Mouse (Mus musculus) limb, embryonic 15.5 days (tissue): ENCODE measurements around the gene Flt1. TPM values are rescaled to one million over a fixed set of nuclear protein-coding genes. Genes with fewer than 3 reads are reported as not detected.

ENCODE experiments used
- ATAC-seq: fragments of 200-750 bp; cut with Nextera tagmentation; 2 replicates; pipeline ENCODE4 v1.8.0; 2017; ENCODE audit warnings: low read depth, moderate TSS enrichment; ENCODE audit not compliant: insufficient number of reproducible peaks, low FRiP score, low TSS enrichment
- H3K27ac ChIP-seq: fragments of 300-500 bp; sonication (generic); 2 replicates; pipeline ENCODE4 v1.5.1; 2015; ENCODE audit warnings: moderate library complexity, mild to moderate bottlenecking, inconsistent platforms
- H3K27me3 ChIP-seq: fragments of 300-500 bp; sonication (generic); 2 replicates; pipeline ENCODE4 v1.6.1; 2015; ENCODE audit warnings: inconsistent platforms
- H3K36me3 ChIP-seq: fragments of 300-500 bp; sonication (generic); 2 replicates; pipeline ENCODE4 v1.6.1; 2015; ENCODE audit warnings: inconsistent platforms
- H3K4me1 ChIP-seq: fragments of 300-500 bp; sonication (generic); 2 replicates; pipeline ENCODE4 v1.6.1; 2015; ENCODE audit warnings: inconsistent platforms
- H3K4me2 ChIP-seq: fragments of 300-500 bp; sonication (generic); 2 replicates; pipeline ENCODE4 v1.6.1; 2015; ENCODE audit warnings: mild to moderate bottlenecking, inconsistent platforms
- H3K4me3 ChIP-seq: fragments of 300-500 bp; sonication (generic); 2 replicates; pipeline ENCODE4 v1.5.1; 2015; ENCODE audit warnings: mild to moderate bottlenecking, inconsistent platforms
- H3K9ac ChIP-seq: fragments of 300-500 bp; sonication (generic); 2 replicates; pipeline ENCODE4 v1.6.1; 2015; ENCODE audit warnings: inconsistent platforms
- H3K9me3 ChIP-seq: fragments of 300-500 bp; sonication (generic); 2 replicates; pipeline ENCODE4 v1.6.1; 2016; ENCODE audit warnings: inconsistent platforms
- WGBS: fragments of 180-500 bp; shearing (Covaris S2); methylation state at CpG from one replicate; pipeline ENCODE4 v1.1.7; 2015; 5-methylcytosine and 5-hydroxymethylcytosine counted together
- polyA plus RNA-seq: library from polyadenylated mRNA; unstranded; fragments of >200 nt; fragmentation: Nextera tagmentation; extraction: Ambion mirVana; gene quantifications from 2 replicates; pipeline ENCODE4 v1.2.1, GENCODE M21; 2015

Flt1 gene
- 11.9 and 12.2 TPM in 2 replicates for polyA plus RNA-seq

DNA sequence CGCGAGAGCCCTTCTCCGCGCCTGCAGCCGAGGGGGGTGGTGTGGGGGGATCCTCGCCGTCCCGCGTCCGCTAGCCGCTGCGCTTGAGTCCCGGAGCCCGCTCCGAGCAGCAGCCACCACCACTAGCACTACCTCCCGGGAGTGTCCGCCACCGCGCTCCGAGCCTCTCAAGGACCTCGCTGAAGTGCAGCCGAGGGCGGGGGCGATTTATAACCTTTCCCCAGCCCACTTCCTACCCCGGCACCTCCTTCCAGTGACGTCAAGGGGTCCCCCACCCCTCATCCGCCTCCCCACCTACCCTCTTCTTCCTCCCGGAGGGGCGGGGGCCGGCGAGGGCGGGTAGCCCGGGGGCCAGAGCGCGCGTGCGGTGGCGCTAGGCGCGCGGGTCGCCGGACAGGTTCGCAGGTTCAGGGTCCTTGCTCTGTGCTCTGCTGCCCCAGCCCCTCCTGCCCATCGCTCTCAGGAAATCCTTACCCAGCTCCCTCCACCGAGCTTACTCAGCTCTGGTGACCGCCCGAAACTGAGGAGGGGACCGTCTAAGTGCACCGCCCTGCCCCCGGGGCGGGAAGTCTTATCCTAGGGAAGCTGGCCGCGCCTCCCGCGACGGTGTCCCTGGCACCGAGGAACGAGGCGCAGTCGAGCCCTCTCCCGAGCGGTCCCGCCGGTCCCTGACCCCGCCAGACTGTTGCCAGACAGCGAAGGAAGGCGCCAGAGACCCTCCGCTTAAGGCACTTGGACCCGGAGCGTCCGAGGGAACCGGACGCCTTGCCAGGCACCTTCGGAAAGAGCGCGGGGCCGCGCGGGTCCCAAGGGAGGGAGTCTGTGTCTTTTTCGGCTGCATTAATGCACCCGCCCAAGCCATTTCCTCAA lies at the start of gene Flt1:
Flt1 (minus strand) TSS at position 181 of the 870 bp plus-strand sequence.
- Histone ChIP-seq H3K27me3 (peaks cover 83% of the 10 kb centered on the region), H3K4me1 (peaks cover 22% of the 10 kb centered on the region), H3K4me2 (peak within 1 kb of the TSS; percentile 90), H3K4me3 (peak within 1 kb of the TSS; percentile 47), H3K9ac (peak within 1 kb of the TSS; percentile 5), H3K9me3 (no peaks in the 10 kb centered on the region), H3K36me3 (no peaks in the 10 kb centered on the region), H3K27ac (no peak within 1 kb of the TSS)
- peak; percentile 42 for ATAC-seq
- under 1% methylated on average over 81 of the region's 82 CpGs for WGBS

DNA sequence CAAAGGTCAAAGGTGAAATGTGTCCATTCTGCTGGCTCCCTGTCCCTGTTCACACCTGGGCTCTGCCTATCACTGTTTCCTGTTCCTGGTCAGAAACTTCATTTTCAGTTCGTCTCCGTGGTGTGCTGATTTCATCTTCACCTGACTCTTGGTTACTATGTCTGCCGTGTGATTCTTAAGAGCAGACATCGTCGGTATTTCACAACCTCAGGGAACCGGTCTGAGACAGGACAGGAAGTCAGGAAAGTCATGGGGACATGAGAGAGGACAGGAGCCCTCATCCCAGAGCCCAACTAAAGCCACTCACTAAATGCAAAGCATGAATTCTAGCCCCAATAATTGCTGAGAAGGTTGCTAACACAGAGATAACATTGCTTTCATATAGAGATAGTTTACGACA lies 49.4 kb upstream of the Flt1 start:
- H3K9ac ChIP-seq: no peak overlapping the region
- ATAC-seq: no peak
- WGBS: 75% methylated on average over 7 of the region's 7 CpGs
- H3K27ac ChIP-seq: no peak overlapping the region
- peaks cover 7% of the 10 kb centered on the region; the same call in 1 of the 2 replicates for H3K4me1 ChIP-seq
- no peak overlapping the region for H3K4me3 ChIP-seq
- no peaks in the 10 kb centered on the region for H3K27me3 ChIP-seq
- H3K9me3 ChIP-seq: no peaks in the 10 kb centered on the region
- H3K36me3 ChIP-seq: no peaks in the 10 kb centered on the region
- H3K4me2 ChIP-seq: no peak overlapping the region

DNA sequence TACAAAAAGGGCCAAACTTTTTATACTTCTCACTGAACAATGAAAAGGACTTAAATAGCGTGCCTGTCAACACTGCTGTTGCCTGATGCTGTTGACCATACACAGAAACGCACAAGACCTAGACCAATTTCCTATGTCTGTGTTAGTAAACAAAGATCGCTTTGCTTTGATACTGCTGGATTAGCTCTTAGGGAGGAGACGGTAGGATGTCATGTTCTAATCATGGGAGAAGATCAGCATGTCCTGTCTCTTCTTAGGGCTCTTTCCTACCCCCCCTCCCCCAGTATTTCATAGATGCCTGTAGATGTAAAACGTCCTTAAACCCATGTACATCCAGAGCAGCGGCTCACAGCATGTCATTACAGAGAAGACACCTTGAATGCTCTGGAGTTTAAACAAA lies 44.1 kb upstream of the Flt1 start:
- no peak for ATAC-seq
- H3K36me3 ChIP-seq: no peaks in the 10 kb centered on the region
- H3K4me1 ChIP-seq: no peaks in the 10 kb centered on the region
- H3K9ac ChIP-seq: no peak overlapping the region
- H3K9me3 ChIP-seq: no peaks in the 10 kb centered on the region
- no peak overlapping the region for H3K4me3 ChIP-seq
- 64% methylated on average over 6 of the region's 6 CpGs for WGBS
- no peaks in the 10 kb centered on the region for H3K27me3 ChIP-seq
- H3K27ac ChIP-seq: no peak overlapping the region
- no peak overlapping the region for H3K4me2 ChIP-seq

DNA sequence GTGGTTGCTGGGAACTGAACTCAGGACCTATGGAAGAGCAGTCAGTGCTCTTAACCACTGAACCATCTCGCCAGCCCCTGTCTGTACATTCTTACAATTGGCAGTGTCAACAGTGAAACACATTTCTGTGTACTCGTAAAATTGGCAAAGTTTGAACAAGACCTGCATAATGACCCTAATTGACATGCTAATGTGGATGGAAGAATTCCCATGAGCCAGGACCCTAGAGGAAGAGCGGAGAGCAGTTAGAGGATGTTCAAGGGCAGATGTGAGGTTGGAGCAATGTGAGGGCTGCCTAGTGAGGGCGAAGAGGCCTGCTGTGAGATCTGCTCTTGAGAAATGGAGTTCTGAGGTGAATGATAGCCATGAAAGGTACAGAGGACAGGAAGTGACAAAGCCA lies 38.2 kb upstream of the Flt1 start:
- 90% methylated on average over 4 of the region's 4 CpGs for WGBS
- no peak overlapping the region for H3K4me3 ChIP-seq
- no peak overlapping the region for H3K4me2 ChIP-seq
- no peak overlapping the region for H3K9ac ChIP-seq
- ATAC-seq: no peak
- no peak overlapping the region for H3K27ac ChIP-seq
- no peaks in the 10 kb centered on the region for H3K4me1 ChIP-seq
- H3K9me3 ChIP-seq: no peaks in the 10 kb centered on the region
- H3K36me3 ChIP-seq: no peaks in the 10 kb centered on the region
- no peaks in the 10 kb centered on the region; the same call in 1 of the 2 replicates for H3K27me3 ChIP-seq

DNA sequence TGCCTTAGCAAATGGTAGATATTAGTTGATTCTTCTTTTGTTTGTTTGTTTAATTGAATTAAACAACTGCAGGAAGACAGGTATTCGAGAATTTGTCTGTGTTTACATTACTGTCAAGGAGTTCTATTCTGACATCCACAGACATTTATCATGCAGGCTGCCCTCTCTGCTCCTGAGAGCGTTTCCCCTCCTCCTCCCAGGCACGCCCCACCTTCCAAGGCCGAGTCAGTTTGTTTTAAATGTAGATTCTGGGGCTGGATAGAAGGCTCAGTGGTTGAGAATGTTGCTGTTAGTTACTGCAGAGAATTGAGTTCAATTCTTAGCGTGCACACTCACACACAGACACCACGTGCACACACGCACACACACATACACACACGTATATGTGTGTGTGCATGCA lies 36.2 kb upstream of the Flt1 start:
- H3K4me1 ChIP-seq: peaks cover 5% of the 10 kb centered on the region; the same call in 1 of the 2 replicates
- WGBS: 27% methylated on average over 8 of the region's 8 CpGs
- no peak for ATAC-seq
- H3K27me3 ChIP-seq: no peaks in the 10 kb centered on the region; the same call in 1 of the 2 replicates
- no peak overlapping the region for H3K4me3 ChIP-seq
- H3K36me3 ChIP-seq: no peaks in the 10 kb centered on the region
- H3K9me3 ChIP-seq: no peaks in the 10 kb centered on the region
- no peak overlapping the region for H3K27ac ChIP-seq
- H3K9ac ChIP-seq: no peak overlapping the region
- no peak overlapping the region for H3K4me2 ChIP-seq

DNA sequence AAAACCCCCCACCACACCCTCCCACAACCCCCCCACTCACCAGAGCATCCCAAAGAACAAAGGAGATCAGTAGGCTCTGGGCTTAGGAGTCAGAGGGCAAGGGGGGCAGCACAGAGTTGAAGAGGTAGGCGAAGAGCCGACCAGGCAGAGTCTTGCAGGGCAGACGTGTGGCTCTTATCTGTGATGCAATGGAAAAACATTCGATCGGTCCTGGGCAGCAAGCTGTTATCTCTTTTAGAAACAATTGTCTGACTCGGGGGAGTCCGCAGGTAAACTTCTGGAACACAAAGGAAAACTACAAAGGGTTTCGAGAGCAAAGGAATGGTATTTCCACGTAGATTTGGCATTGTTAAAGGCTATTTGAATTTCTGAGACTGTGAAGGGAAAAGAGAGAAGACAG lies 35.5 kb upstream of the Flt1 start:
- ATAC-seq: no peak
- Histone ChIP-seq H3K27me3 (no peaks in the 10 kb centered on the region; the same call in 1 of the 2 replicates), H3K4me2 (no peak overlapping the region), H3K27ac (no peak overlapping the region), H3K4me1 (peaks cover 5% of the 10 kb centered on the region; the same call in 1 of the 2 replicates), H3K4me3 (no peak overlapping the region), H3K9me3 (no peaks in the 10 kb centered on the region), H3K36me3 (no peaks in the 10 kb centered on the region), H3K9ac (no peak overlapping the region)
- WGBS: 15% methylated on average over 9 of the region's 9 CpGs

DNA sequence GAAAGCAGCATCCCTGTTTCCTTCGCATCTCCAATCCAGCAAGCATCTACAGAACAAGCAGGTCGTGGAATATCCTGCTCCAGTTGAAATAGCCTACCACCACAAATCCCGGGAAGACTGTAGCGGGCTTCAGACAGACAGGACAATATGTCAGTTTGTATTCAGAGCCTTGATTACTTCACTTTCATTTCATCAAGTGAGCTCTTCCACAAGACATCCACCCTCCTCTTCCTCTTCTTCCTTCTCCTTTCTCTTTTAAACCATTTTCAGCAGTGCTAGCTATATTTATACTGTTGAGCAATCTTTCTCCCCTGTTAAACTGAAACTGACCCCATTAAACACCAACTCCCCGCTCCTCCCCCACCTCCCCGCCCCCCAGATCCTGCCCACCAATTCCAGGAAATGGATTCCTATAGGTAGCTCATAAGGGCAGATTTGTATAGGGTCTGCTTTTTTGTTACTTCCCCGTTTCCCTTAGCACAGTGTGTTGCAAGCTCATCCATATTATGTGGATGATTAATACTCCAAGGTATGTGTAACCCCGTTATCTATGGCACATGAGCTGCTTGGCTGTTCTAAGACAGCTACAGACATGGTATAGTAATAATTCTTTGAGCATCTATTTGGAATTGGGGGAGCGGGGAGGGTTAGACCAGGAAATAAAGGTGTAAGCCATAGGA lies 33.0 kb upstream of the Flt1 start:
- Histone ChIP-seq H3K27ac (no peak overlapping the region), H3K27me3 (peaks cover 5% of the 10 kb centered on the region), H3K9ac (no peak overlapping the region), H3K4me1 (peaks cover 5% of the 10 kb centered on the region; the same call in 1 of the 2 replicates), H3K9me3 (no peaks in the 10 kb centered on the region), H3K36me3 (no peaks in the 10 kb centered on the region), H3K4me3 (peak overlapping the region; percentile 16), H3K4me2 (peak overlapping the region; percentile 35)
- WGBS: 60% methylated on average over 9 of the region's 9 CpGs
- no peak for ATAC-seq

DNA sequence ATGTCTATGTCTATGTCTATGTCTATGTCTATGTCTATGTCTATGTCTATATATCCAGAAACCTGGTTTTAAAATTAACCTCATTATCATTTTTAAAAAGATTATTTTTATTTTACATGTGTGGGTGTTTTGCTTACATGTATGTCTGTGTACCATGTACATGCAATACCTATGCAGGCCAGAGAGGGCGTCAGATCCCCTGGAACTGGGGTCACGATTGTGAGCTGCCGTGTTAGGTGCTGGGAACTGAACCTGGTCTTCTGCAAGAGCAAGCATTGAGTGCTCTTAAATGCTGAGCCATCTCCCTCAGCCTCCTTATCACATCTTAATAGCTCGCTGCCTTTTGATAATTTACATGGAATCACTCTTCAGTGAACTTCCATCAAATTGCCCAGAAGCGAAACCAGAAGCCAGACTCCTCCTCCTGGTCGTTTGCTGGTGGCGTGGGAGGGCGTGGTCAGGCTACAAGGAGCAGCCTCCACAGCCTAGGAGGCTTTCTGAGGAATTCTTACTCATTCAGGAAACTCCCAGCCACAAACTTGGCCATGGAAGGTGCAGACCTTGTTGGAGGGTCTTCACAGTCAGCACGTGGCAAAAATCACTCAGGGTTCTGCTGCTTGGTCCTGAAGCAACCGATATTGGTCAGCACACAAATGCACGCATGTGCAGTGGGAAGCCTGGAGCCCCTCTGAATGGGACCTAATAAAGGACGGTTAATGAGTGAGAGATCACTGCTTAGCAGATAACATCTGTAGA lies 32.2 kb upstream of the Flt1 start:
- no peak overlapping the region for H3K9ac ChIP-seq
- peak overlapping the region; percentile 35 for H3K4me2 ChIP-seq
- 48% methylated on average over 12 of the region's 12 CpGs for WGBS
- no peaks in the 10 kb centered on the region for H3K9me3 ChIP-seq
- peaks cover 7% of the 10 kb centered on the region for H3K4me1 ChIP-seq
- H3K36me3 ChIP-seq: no peaks in the 10 kb centered on the region
- H3K27ac ChIP-seq: no peak overlapping the region
- peaks cover 12% of the 10 kb centered on the region for H3K27me3 ChIP-seq
- H3K4me3 ChIP-seq: peak overlapping the region; percentile 16
- ATAC-seq: no peak

DNA sequence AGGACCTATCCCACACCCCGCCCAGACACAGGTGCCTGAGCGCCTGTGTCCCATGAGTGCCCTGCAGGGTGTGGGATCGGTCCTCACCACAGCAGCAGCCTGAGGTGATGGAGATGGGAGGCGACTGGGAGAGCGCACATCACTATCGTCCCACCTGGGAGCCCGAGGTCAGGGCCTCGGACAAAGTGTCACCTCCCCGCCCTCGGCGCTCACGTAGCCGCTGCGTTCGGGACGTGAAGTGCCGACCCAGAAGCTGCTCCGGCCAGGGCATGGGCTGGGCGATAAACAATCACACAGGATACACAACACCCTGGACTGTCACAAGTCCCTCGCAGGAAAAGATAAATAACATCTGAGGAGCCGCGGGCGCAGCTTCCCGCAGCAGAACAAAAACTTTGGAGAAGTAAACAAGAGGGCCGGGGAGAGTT lies 27.1 kb upstream of the Flt1 start:
- Histone ChIP-seq H3K9ac (no peak overlapping the region), H3K27me3 (peaks cover 54% of the 10 kb centered on the region), H3K27ac (no peak overlapping the region), H3K36me3 (no peaks in the 10 kb centered on the region), H3K4me1 (peaks cover 19% of the 10 kb centered on the region), H3K9me3 (no peaks in the 10 kb centered on the region), H3K4me2 (peak overlapping the region; percentile 22; the same call in 1 of the 2 replicates), H3K4me3 (peak overlapping the region; percentile 5; the same call in 1 of the 2 replicates)
- 4% methylated on average over 25 of the region's 25 CpGs for WGBS
- ATAC-seq: no peak

DNA sequence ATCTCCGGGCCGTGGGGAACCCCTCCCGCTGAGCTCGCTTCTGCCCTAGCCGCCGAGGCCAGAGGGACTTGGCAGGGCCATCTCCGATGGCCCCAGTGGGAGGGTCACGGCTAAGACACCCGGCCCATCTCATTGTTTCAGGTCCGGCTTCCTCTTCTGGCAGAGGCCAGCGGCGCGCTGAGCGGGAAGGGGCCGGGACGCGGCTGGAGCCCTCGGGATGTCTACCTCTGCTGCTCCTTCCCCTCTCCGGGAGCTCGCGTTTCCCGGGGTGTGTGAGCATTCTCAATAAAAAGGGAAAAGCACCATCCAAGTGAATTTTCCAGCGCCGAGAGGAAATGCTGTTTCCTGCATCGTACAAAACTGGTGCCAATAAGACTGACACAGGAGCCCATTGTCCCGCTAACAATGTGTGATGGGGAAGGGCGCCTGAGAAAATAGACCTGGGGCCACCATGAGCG lies 25.9 kb upstream of the Flt1 start:
- no peak for ATAC-seq
- Histone ChIP-seq H3K4me2 (peak overlapping the region; percentile 61), H3K27me3 (peaks cover 57% of the 10 kb centered on the region), H3K9me3 (no peaks in the 10 kb centered on the region), H3K4me1 (peaks cover 20% of the 10 kb centered on the region), H3K27ac (no peak overlapping the region), H3K9ac (no peak overlapping the region), H3K36me3 (no peaks in the 10 kb centered on the region), H3K4me3 (peak overlapping the region; percentile 34)
- WGBS: under 1% methylated on average over 28 of the region's 28 CpGs

DNA sequence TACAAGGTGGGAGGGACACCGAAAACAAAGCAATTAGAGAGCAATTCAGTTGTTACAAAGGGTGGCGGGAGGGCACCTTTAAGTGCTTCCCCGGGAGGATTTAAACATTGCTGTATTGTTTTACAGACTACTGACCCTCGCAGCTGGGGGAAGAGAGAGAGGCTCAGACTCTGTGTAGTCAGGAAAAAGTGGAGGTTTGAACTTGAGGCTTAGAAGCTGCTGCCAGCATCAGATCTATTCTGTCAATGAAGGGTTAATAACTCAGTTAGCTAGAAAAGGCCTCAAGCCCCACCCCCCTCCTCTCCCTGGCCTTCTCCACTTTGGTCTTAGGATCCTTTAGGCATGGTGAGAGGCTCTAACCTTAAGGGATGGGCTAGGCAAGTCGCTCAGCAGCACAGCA lies 24.2 kb upstream of the Flt1 start:
- no peaks in the 10 kb centered on the region for H3K9me3 ChIP-seq
- H3K4me1 ChIP-seq: peaks cover 20% of the 10 kb centered on the region
- H3K9ac ChIP-seq: no peak overlapping the region
- peaks cover 57% of the 10 kb centered on the region for H3K27me3 ChIP-seq
- H3K4me3 ChIP-seq: no peak overlapping the region
- WGBS: 17% methylated on average over 5 of the region's 5 CpGs
- H3K27ac ChIP-seq: no peak overlapping the region
- ATAC-seq: no peak
- no peaks in the 10 kb centered on the region for H3K36me3 ChIP-seq
- H3K4me2 ChIP-seq: no peak overlapping the region
